ENCODE assay signal across 44 mouse cellular contexts in genomic region chr7:27324161-27324560, GRCm38 (mm10). TPM values are rescaled to one million over a fixed set of nuclear protein-coding genes. Genes with fewer than 3 reads are reported as not detected.
"Had no signal": no experiment of that assay in that cellular context is flagged by ENCODE, and none has a peak within 500 bp of the region (broad histone marks: within the 10 kb centered on the region; RNA-seq: fewer than 3 reads in every experiment).

No protein-coding gene starts in this region.

- H3K27ac ChIP-seq: heart, embryonic 13.5 days; heart, embryonic 15.5 days; hindbrain, embryonic 10.5 days; hindbrain, embryonic 12.5 days; hindbrain, embryonic 13.5 days; hindbrain, embryonic 14.5 days; hindbrain, embryonic 15.5 days; hindbrain, postnatal 0 days; intestine, embryonic 15.5 days; kidney, embryonic 15.5 days; kidney, postnatal 0 days; layer of hippocampus, adult 2 months; left cerebral cortex, adult 2 months had no signal

- H3K9me3 ChIP-seq: heart, embryonic 12.5 days; heart, embryonic 13.5 days; heart, embryonic 15.5 days; hindbrain, embryonic 10.5 days; hindbrain, embryonic 12.5 days; hindbrain, embryonic 13.5 days; hindbrain, embryonic 15.5 days; intestine, embryonic 15.5 days; kidney, embryonic 15.5 days had no signal

- DNase-seq: heart, postnatal 10 days; heart, postnatal 14 days; heart, postnatal 36 days; heart, postnatal 4 days; kidney, adult 11 months; kidney, adult 18-20 months; kidney, adult 2 months; kidney, adult 8-10 months; kidney, adult 9 months; kidney, postnatal 10 days; kidney, postnatal 14 days; kidney, postnatal 36 days; kidney, postnatal 4 days; layer of hippocampus, adult 9-11 months; layer of hippocampus, postnatal 36 days had no signal

- H3K4me3 ChIP-seq: heart, embryonic 12.5 days; heart, embryonic 13.5 days; heart, embryonic 15.5 days; hindbrain, embryonic 12.5 days; hindbrain, embryonic 15.5 days; intestine, embryonic 15.5 days; kidney, embryonic 15.5 days; layer of hippocampus, adult 2 months; left cerebral cortex, adult 2 months had no signal

- H3K36me3 ChIP-seq: heart, embryonic 15.5 days; hindbrain, embryonic 10.5 days; hindbrain, embryonic 12.5 days; hindbrain, embryonic 13.5 days; hindbrain, embryonic 15.5 days; kidney, embryonic 15.5 days had no signal

- H3K4me2 ChIP-seq: heart, embryonic 11.5 days; heart, embryonic 12.5 days; heart, embryonic 13.5 days; heart, embryonic 15.5 days; hindbrain, embryonic 12.5 days; hindbrain, embryonic 13.5 days; hindbrain, embryonic 14.5 days; hindbrain, embryonic 15.5 days; intestine, embryonic 15.5 days had no signal

- ATAC-seq: hindbrain, embryonic 16.5 days; hindbrain, postnatal 0 days; inflammation-experienced regulatory T-cells, adult 6 months; intestine, embryonic 15.5 days; intestine, embryonic 16.5 days; intestine, postnatal 0 days had no signal

- H3K9ac ChIP-seq: heart, embryonic 12.5 days; heart, embryonic 13.5 days; heart, embryonic 15.5 days; hindbrain, embryonic 12.5 days; hindbrain, embryonic 13.5 days; hindbrain, embryonic 14.5 days; hindbrain, embryonic 15.5 days; intestine, embryonic 15.5 days; kidney, embryonic 15.5 days had no signal

RNA-seq across cellular contexts. Expression of gene Ltbp4, which starts 13.3 kb away (rescaled TPM):
- total RNA-seq: hematopoietic stem cell, adult 5-6 weeks had no signal

RNA-seq across cellular contexts. Expression of gene Gm20479, which starts 33.1 kb away (rescaled TPM):
- total RNA-seq: heart, postnatal 25 days; heart, postnatal 36 days; hematopoietic stem cell, adult 5-6 weeks; hindbrain, postnatal 0 days; layer of hippocampus, adult 18-20 months; layer of hippocampus, adult 2 months; layer of hippocampus, adult 8-10 months; layer of hippocampus, postnatal 10 days; layer of hippocampus, postnatal 14 days; layer of hippocampus, postnatal 25 days; layer of hippocampus, postnatal 36 days; left cerebral cortex, adult 18-20 months; left cerebral cortex, adult 2 months had no signal
- polyA plus RNA-seq: heart, embryonic 14.5 days; heart, embryonic 15.5 days; heart, embryonic 16.5 days; hindbrain, embryonic 10.5 days; hindbrain, embryonic 13.5 days; hindbrain, embryonic 14.5 days; hindbrain, embryonic 15.5 days; hindbrain, embryonic 16.5 days; hindbrain, postnatal 0 days; intestine, embryonic 16.5 days; kidney, adult 2 months had no signal
